Mouse (Mus musculus): ENCODE data around the gene Olfr1008.
"Not testable (repeated sequence)": the region's sequence is repeated elsewhere in the genome, so short reads cannot be mapped to it uniquely, and the experiment has no call there.

Olfr1008 gene

DNA sequence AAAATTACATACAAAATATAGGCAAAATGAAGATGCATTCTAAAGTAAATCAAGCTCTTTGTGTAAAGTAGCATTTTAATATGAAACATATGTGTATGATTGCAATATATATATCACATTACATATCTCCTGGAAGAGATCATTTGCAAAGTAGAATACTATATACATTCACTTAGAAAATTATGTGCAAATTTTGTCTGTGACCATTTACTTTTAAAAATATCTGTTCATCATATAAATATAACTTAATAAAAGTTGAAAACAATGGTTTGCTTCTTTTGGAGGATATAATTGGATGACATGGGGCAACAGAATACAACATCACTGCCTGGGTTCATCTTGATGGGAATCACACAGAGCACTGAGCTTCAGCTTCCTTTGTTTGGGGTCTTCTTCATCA, at the start of gene Olfr1008:
Gene Olfr1008 (plus strand): TSS at position 301 of the 400 bp plus-strand sequence.
- DNase-seq (ENCODE audit: low spot score in 2 of 2): no peak

DNA sequence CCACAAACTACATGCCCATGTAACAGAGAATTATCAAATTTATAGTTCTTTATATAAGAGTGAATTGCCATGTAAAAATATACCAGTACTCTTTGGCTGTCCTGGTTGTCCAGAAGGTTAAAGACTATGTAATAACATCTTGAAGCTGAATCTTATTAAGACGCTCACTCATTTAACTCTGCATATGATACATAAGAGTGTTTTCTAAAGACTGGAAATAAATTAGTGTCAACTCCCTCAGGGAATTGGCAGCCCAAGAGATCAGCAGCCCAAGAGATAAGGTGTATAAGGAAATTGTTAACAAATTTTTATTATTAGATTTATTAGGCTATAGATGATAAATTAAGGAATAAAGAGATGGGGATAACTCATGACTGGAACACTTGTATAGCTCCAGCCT, 38.6 kb upstream of the Olfr1008 start, which contains the start of gene Olfr1002:
Gene Olfr1002 (minus strand): TSS at position 101 of the 400 bp plus-strand sequence.
- DNase-seq (ENCODE audit: low spot score in 2 of 2): no peak

DNA sequence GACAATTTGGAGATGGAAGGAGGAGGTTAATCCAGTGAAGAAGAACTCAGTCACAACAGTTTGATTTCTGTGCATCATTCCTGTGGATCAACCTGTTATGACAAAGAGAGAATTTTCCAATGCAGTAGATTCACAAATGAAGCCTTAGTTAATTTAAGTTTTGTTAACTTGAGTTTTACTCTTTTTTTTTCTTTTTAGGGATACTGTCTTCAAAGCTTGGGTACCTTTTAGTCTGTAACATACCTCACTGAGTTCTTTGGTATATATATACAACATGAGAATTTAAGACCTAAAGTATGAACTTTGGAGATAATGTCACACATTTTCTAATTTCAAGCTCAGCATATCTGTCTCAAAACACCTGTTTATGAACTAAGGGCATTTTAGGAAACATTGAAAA, 24.9 kb upstream of the Olfr1008 start, which contains the start of gene Olfr154:
Gene Olfr154 (minus strand): TSS at position 101 of the 400 bp plus-strand sequence.
- not testable (repeated sequence) for DNase-seq (ENCODE audit: low spot score in 2 of 2)

DNA sequence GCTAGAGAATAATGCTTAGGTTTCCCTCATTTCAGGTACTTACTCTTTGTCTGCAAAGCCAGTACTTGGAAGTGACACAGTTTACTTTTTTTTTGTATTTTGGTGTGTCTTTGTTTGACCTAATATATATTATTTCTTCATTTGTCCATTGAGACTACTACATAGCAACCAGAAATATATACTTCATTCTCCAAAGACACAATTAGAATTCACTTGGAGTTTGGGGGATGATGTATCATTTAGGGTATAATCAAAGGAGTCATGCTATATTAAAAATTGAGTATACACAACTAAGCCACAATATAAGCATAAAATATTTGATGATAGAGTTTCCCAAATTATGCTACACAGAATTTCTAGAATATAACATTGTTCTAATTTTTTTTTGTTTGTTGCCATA, 10.6 kb upstream of the Olfr1008 start, which contains the start of gene Olfr1006:
Gene Olfr1006 (minus strand): TSS at position 101 of the 400 bp plus-strand sequence.
- DNase-seq (ENCODE audit: low spot score in 2 of 2): no peak

DNA sequence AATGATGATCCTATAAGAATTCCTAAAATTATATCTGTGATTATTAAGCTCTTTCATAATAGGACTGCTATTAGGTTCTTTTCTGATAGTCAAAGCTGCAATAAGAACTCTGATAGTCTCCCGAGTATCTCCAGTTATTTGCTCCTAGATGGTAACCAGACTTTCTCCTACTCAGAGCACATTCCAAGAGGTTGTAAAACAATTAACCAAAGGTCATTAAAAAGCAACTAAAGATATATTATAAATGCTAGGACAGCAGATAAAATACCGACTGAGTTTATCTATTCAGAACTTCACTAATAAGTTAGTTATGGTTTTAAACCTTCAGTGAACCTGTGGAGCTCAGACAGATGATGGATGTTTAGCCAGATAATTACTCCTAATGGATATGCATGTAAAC, 21.4 kb downstream of the Olfr1008 start:
- not testable (repeated sequence) for DNase-seq (ENCODE audit: low spot score in 2 of 2)

DNA sequence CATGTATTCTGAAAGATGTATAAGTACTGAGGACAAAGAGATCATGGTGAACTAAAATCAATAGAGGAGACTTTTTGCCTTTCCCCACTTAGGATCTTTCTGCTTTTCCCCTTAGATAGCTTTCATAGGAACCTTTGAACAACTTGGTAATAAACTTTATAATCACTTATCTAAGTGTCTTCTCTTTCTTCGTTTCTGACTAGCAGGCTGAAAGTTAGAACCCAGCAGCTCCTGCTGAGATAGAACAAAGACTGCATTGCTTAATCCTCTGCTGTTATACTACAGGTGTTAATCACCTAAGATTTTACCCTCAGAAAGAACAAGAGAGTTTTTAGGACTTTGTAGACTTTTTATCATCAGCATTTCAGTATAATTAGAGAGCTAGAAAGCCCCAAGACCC, 21.9 kb downstream of the Olfr1008 start:
- no peak for DNase-seq (ENCODE audit: low spot score in 2 of 2)

DNA sequence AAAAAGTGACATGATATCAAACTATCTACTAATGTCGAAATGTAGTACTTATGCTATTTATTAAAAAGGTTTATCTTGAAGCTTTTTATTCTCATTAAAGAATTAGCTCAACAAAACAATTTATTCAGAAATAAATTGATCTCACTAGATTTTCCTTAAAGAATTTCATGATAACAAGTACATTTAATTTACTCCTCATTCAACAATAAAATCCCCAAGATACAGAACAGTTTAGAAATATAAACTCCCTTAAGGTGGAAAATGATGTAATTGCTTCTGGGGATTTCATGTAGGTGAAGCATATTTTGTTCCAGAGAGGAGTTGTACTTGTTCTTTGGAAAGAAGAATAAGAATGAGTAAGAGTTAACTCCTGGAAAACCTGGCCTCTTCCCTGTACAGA, 25.9 kb downstream of the Olfr1008 start, which contains the start of gene Olfr1009:
Gene Olfr1009 (plus strand): TSS at position 301 of the 400 bp plus-strand sequence.
- no peak for DNase-seq (ENCODE audit: low spot score in 2 of 2)

DNA sequence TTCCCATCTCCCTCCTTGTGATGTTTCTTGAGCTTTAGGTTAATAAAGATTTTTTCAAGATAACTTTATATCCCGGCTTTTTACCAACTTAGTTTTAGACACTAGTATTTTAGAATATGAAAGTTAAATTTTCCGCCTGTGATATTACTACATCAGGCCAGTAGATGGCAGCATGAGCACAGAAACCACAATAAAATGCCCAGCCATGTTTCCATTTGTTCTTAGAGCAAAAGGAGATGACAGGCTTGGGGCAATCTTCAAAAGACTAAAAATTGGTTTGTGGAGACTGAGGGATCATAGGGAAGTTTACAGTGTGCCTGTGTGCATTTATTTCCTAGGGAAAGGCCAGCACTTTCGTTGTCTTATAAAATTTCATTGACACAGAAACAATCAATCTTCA, 36.6 kb downstream of the Olfr1008 start:
- DNase-seq (ENCODE audit: low spot score in 2 of 2): no peak

Measured in spleen, postnatal 10 days (tissue).